Mouse (Mus musculus): ENCODE data around the gene Calhm3. TPM values are rescaled to one million over a fixed set of nuclear protein-coding genes. Genes with fewer than 3 reads are reported as not detected.

Calhm3 gene
- not detected in 2 replicates for polyA plus RNA-seq (2012; rRNA removed)

DNA sequence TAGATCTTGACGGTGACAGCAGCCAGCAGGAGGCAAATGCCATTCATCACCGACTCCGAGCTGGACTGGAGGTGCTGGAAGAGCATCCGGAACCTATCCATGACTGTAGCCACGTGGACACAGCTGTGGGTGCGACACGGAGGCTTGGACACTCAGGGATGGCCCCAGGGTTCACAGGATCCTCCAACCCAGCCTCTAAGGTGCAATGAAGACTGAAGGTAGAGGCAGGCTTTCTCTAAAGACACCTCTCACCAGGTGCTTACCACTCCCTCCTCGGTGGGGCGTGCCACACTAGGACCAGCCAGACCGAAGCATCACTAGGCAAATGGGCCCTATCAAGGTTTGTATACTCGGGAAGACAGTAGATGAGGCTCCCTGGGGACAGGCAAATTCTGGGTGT lies at the start of gene Calhm3:
TSS of gene Calhm3 (minus strand) at position 101 of the 400 bp plus-strand sequence.

DNA sequence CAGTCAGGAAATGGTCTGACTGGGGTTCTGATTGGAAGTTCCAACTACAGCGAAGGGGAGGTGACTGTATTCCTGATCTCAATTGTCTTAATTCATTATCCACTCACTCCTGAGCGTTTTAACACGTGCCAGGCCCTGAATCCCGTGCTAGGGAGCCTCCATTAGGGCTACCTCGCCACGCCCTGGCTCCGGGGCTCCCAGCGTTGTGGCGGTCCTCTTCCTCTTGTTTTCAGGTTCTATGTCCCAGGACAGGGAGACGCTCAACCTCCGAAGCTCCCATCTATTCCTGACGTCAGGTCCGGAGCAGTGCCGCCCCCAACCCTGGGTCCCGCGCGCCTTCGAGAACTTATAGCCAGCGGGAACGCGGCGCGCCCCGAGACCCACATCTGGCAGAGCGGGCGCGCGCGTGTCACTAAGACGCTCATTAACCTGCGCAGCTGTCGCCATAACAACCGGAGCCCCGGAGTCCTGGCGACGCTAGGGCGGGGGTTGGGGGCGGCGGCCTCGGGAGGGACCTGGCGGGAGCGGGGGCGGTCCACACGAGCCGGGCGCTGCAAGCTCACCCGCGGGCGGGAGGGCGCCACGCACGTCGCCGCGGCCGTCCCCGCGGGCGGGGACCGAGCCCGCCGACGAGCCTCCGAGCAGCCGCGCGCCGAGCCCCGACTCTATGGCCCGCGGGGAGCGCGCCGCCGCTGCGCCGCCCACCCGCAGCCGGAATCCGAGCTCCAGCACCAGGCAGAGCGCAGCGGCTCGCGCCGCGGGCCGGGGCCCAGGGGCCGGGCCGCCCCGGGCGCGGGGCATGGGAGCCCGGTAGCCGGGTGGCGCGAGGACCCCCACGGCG lies 21.1 kb upstream of the Calhm3 start, which contains the start of gene Neurl1a:
TSS of gene Neurl1a (plus strand) at position 390 of the 841 bp plus-strand sequence.

DNA sequence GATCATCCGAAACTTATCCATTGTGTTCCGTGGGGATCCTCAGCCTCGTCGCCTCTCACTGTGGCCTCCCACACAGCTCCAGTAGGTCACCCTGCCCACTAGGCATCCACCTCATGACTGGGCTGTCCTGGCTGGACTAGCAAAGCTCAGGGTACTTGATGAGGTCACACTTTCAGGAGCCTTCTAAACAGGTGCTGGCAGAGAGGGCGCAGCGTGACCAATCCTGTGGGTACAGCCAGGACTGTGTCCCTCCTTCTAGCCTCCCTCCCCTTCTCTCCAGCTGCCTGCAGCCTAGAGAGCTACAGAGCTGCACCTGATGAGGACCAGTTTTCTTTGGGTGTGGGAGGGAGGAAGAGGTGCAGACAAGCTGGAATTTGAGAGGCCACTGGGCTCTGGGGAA lies 13.4 kb downstream of the Calhm3 start, which contains the start of gene Calhm1:
TSS of gene Calhm1 (minus strand) at position 101 of the 400 bp plus-strand sequence.

DNA sequence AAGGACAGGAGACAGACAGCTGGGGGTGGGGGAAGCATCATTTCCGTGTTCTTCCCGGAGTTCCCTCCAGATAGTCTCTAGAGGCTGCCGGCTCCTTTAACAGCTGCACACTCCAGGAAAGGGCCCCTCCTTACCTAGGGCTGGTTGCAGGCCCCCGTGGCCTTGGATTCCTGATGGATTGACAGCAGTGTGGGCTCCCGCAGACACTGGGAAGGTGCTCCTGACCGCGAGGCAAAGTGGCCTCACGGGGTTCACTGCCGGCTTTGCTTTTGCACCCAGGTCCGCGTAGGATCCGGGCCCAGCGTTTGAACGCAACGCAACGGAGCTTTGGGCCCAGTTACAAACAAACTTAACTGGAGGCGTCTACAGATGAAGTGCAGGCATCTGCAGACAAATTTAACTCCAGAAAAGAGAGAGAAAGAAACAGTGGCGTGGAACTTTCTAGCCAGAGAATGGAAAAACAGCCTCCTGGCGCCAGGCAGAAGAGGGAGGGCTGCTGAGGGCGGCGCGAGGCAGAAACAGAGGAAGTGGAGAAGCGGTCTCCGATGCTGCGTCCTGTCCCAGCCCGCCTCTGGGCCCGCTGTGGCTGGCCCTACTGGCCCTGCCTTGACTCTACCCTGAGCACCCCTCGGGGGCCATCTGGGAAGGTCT lies 19.7 kb downstream of the Calhm3 start, which contains the start of gene Calhm2:
TSS of gene Calhm2 (minus strand) at position 524 of the 651 bp plus-strand sequence.

Other genes starting within 250 kb of the Calhm3 start
- 0.02 and 0.05 TPM in 2 replicates for gene Ina, start 143.1 kb downstream of the Calhm3 start, polyA plus RNA-seq (2012; rRNA removed)
- gene Nt5c2, start 142.6 kb downstream of the Calhm3 start, polyA plus RNA-seq (2012; rRNA removed), result 15.8 and 17.7 TPM in 2 replicates
- 8.8 and 10.5 TPM in 2 replicates for gene Pcgf6, start 106.9 kb downstream of the Calhm3 start, polyA plus RNA-seq (2012; rRNA removed)
- gene Taf5, start 90.0 kb downstream of the Calhm3 start, polyA plus RNA-seq (2012; rRNA removed), result 4.5 and 5.1 TPM in 2 replicates
- 402 and 404 TPM in 2 replicates for gene Usmg5, start 67.1 kb downstream of the Calhm3 start, polyA plus RNA-seq (2012; rRNA removed)
- 7.6 and 8.4 TPM in 2 replicates for gene Pdcd11, start 67.0 kb downstream of the Calhm3 start, polyA plus RNA-seq (2012; rRNA removed)
- 1.00 and 1.3 TPM in 2 replicates for gene Calhm2, start 19.5 kb downstream of the Calhm3 start, polyA plus RNA-seq (2012; rRNA removed)
- gene Calhm1, start 13.5 kb downstream of the Calhm3 start, polyA plus RNA-seq (2012; rRNA removed), result not detected in 2 replicates
- gene Neurl1a, start 21.1 kb upstream of the Calhm3 start, polyA plus RNA-seq (2012; rRNA removed), result 0.54 and 0.64 TPM in 2 replicates

Data from liver, embryonic 14 days (tissue).